Mouse (Mus musculus) common myeloid progenitor, adult 5-6 weeks (primary cell): Measurements from ENCODE around the gene Abr. TPM values are rescaled to one million over a fixed set of nuclear protein-coding genes. Genes with fewer than 3 reads are reported as not detected.

Source experiments
- ATAC-seq: replicated peaks from 2 replicates; pipeline ENCODE4 v1.8.0; 2016; ENCODE audit warnings: low read depth, mild to moderate bottlenecking, moderate TSS enrichment, inconsistent platforms; ENCODE audit not compliant: poor library complexity, severe bottlenecking
- total RNA-seq: library from RNA; stranded (forward); fragments of 200-1000, 187-1606 nt; gene quantifications from 2 replicates; pipeline ENCODE4 v1.2.3, GENCODE M21; 2017

Abr gene
- total RNA-seq, 1 experiment from 2014 or later = 32.9 TPM

DNA sequence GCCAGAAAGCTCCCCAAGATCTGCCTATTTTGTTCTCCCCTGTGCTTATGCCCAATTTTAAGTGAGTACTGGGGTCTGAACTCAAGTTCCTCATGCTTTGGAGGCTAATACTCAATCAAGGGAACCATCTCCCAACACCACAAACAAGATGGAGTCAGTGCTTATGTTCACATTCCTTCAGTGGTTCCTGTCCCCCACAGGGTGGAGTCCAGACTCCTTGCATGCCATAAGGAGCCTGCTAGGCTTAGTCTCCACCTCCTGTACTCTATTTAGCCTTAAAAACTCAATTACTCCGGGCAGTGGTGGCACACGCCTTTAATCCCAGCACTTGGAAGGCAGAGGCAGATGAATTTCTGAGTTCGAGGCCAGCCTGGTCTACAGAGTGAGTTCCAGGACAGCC lies 2.8 kb upstream of the Abr start:
- ATAC-seq = no peak

DNA sequence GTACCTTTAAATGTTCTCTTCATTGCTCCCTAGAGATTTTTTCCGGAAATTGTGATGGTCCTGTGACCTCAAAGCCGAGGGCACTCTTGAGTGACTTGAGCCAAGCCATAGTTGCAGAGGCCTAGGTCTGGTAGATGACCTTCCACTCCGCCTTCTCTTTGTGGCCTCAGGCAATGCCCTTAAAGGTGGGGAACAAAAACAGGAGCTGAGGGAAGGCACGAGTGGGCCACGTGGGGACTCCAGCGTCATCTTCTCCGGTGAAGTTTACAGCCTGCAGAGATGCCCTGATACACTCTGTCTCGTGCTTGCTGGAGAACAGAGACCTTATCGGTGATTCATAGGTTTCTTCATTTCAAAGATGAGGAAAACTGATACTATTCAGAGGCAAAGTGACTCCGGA lies 2.0 kb upstream of the Abr start:
- ATAC-seq = no peak

DNA sequence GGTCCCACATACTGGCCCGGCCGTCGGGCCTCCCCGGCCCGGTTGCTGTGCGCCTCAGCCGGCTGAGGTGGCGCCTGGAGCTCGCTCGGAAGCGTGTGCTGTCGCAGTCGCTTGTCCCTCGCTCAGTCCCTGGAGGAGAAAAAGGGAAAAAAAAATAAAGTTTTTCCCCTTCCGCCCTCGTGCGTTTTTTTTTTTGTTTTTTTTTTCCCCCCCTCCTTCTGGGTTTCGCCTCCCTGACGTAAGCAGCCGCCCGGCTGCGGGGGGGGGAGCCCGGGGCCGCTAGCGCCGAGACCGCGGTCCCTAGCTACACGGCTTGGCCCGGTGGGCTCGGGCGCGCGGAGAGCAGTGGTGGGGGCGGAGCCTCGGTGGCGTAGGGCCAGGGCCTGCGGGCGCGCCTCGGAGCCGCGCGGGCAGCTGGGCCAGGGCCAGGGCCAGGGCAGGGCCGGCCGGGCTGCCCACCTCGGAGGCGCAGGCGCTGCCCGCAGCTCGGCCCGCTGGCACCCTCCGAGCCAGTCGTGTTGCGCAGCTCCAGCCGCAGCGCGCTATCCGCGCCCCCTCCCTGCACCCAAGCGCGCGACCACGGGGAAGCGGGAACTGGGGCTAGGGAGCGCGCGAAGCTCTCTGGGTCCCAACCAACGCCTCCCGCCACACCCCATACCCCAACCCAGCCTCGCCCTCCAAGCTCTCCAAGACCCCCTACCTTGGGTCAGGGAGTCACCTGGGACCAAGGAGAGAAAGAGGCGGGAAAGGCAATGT lies 1.3 kb upstream of the Abr start:
- peak; percentile 52; the same call in 1 of the 2 replicates for ATAC-seq

DNA sequence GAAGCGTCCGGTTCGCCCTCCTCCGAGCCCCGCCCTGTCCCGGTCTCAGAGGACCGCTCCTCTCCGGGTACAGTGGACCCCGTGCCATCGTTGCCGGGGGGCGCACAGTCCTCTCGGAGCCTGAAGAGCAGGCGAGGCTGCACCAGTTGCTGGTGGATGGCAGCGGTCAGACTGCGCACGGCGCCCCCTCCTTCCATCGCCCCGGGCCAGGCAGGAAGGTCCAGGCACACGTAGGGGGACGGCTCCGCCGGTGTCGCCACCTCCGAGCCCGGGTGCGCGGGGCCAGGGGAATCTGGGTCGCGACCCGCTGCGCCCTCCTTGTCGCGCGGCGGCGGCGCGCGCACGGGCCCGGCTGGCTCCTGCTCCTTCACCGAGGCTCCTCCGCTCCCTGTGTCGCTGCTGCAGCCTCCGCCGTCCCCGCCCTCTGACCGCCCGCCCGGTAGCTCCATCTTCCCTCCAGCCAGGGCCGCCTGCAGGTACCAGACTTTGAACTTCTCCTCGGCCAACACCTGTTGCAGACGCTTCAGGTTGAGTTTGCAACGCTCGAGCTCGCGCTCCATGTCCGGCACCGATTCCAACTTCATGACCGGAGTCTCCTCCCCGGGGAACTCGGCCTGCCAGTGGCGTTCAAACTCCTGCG lies 572 bp upstream of the Abr start:
- no peak for ATAC-seq

DNA sequence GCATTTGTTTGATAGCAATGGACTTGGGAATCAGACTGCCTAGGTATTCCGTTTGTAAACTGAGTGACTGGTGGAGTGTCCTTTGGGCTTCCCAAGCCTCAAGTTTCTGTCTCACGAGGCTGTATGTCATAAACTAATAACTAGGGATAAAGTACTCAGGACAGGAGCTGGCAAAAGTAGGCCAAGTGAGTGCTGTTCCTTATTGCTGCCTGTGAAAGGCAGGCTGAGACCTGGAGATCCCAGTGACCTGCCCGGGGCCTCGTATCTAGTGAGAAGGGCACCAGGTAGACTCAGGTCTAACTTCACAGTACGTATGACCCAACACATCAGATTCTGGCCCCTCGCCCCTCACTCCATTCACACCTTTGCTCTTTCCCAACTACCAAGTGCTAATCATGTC lies 4.0 kb downstream of the Abr start:
- no peak for ATAC-seq

DNA sequence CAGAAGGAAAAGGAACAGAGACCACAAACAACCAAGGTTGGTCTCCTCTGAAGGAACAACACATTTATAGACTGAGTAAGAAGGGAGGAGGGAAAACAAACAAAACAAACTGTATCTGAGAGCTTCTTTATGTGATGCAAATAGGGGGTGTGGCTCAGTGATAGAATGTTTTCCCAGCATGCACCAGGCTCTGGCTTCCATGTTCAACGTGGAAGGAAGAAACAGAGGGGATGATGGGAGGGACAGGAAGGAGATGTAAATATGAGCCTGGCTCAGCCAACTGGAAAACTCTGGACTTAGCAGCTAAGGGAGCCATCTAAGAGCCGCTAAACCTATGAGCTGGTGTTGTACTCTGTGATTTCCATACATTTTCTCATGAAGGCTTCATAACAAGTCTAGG lies 7.9 kb downstream of the Abr start:
- no peak for ATAC-seq

DNA sequence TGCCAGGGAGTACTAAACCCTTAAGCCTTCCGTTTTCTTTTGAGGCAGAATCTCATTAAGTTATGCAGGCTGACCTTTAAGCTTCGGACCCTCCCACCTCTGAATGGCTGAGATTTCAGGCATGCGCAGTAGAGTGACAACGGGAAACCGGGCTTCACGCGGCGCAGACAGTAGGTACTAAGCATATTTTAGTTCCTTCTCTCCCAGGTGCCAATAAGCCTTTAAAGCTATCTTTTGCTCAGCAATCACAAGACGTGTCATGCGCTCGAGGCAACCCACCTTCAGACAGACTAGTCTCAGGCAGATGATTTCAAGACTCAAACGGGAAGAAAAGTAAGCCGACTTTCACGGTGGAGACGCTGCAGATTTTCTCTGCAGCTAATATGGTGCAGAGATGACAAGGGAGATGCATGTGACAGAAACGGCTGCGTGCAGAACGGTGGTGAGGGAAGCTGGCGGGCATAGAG lies 9.4 kb downstream of the Abr start:
- 0 out of 2 replicates have a peak, but pooled peaks have one; percentile 52 for ATAC-seq

DNA sequence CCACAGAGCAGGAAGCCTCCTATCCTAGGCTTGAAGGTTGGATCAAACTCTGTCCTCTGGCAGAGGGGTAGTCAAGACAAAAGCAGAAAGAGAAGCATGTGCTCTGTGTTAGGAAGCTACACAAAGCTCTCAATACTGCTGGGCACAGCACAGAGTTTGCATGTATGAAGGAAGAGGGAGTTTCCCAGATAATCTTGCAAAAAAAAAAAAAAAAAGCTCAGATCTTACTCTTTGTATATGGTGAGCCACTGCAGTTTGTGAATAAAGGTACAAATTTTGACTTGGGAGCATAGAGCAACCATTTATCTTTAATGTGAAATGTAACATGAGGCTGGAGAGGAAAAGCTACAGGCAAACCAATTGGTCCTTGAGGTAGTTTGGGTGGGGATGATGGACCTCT lies 11.2 kb downstream of the Abr start:
- no peak for ATAC-seq

DNA sequence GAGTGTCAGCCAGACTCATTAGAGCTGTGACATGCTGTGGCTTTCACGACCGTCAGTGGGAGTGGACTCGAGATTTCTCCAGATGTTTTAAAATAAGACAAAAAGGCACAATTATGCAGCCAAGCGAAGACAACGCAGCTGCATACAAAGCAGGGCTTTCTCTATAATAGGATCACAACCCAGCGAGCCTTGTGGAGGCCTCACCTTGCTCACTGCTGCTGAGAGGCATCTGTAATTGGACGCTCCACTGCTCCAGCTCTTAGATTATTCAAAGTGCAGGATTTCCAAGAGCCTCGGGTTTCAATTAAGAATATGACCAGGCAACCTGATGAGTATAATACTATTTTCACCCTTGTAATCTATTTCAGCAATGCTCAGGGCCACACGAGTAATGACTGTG lies 15.6 kb downstream of the Abr start:
- ATAC-seq = no peak

DNA sequence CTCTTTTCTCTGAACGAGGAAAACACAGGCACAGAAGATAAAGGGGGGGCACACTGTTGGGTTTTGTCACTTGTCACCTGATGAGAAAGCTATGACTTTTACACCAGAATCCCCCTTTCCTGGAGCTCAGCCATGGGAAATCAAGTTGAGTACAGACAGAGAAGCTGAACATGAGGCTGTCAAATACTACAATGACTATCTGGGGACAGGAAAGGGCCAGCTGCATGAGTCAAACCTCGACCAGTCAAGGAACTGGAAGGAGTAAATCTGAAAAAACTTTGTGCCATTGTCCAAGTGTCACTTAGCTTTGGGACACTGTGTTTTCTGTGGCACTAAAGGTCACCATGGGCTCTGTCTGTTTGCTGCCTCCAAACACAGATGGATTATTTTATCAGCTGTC lies 22.9 kb downstream of the Abr start:
- no peak for ATAC-seq

DNA sequence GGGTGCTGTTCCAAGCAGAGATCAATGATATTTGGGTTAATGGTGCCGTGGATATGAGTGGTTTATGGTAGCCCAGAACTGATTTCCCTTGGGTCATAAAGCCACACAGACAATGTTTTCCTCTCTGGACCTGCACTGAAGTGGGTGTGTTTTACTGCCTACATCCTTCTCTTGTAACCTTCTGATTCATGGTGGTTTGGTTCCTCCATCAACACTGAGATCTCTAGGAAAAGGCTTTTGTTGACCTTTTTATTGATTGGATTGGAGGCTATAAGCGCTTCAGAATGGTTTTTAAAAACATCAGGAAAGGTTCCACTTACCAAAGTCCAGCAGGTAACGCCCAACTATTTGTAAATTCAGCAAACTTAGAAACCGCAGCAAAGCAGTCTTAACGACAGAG lies 23.4 kb downstream of the Abr start:
- no peak for ATAC-seq

DNA sequence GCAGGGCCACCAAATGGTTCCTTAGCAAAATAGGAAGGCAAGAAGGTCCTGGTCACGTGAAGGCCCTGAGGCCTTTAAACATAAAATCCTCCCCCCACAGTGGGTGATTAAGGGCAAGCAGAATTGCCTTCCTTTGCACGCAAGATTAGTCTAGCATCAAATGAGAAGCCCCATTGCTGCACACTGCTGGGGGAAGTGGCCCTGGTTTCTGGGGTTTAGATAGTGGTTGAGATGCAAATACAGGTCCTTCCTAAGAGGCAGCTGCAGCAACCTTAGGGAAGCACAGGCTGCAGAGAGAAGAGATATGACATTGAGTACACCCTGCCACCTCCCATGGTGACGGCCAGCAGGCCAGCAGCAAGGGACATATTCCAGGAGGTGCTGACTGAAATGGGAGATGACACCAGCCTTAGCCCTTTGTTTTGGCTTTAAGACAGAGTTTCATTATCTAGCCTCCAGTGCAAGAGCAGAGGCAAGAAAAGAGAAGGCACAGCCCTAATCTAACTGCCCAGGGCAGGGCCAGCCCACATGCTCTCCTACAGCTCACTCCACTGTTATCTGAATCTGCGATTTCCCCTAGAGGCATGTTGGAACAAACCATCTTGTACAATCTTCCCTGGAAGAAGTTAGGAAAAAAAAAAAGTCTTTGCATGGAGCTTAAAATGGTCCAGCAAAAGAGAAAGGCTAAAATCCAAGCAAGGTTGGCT lies 28.3 kb downstream of the Abr start:
- peak; percentile 89 for ATAC-seq

DNA sequence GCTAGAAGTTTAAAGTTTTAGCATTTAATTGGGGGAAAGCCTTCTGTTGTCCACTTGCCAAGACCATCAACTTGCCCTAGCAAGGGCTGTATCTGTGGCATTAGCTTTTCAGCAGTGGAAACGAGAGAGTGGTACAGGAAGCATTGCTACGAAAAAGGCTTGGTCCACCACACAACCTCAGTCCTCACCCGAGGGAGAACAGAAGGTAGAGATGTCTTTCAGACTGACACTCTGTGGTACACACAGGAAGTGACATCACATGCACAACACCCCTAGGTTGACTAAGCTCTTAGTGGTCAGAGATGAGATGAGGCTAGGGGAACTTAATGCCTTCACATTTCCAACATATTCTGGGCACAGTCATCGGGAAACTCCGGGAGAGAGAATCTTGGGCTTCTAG lies 32.4 kb downstream of the Abr start:
- 0 out of 2 replicates have a peak, but pooled peaks have one; percentile 7 for ATAC-seq

DNA sequence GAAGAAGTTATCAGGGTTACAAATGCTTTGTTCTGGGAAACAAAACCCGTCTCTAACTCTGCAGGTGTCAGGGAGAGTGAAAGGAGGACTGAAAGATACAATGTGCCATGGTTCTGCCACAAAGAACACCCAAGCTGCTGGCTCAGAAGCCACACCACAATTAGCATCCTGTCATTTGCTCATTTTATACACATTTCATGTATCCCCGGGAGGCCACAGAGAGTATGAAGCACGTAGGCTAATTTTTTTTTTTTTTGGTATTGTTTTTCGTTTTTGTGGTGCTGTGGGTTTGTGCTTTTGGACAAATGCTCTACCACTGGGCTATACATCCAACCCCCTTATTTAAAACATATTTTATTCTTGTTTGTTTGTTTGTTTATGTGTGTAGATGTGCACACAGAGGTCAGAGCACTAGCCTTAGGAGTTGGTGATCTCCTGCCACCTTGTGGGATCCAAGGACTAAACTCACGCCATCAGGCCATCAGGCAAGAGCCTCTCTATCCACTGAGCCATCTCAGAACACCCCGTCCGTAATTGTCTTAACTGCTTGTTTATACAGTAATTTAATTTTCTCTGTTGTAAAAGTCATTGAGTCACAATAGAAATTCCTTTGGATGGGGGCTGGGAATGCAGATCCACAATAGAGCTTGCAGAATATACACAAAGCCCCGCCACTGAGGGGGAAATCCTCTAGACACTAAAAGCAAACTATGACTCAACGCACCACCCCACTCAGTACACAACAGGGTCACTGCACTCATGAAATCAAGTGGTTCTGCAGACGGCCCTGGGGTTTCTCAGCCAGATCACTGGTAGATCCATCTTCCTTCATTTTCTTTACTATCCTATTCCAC lies 33.3 kb downstream of the Abr start:
- ATAC-seq = no peak

DNA sequence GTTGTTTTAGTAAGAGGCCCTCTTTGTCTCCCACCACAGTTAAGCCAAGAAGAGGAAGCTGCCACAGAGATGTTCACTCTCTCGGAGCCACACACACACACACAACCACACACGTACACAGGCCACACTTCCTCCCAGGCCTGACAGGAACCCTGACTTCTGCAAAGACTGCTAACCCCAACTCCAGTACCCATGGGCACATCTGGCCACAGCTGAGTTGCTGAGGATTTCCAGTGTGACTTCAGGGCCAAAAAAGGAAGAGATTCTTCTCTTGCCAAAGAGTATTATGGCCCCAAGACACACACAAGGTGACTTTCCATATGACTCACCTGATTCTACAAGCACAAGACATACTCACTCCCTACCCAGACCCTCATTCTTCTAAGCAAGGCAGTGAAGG lies 34.1 kb downstream of the Abr start:
- peak; percentile 87 for ATAC-seq

DNA sequence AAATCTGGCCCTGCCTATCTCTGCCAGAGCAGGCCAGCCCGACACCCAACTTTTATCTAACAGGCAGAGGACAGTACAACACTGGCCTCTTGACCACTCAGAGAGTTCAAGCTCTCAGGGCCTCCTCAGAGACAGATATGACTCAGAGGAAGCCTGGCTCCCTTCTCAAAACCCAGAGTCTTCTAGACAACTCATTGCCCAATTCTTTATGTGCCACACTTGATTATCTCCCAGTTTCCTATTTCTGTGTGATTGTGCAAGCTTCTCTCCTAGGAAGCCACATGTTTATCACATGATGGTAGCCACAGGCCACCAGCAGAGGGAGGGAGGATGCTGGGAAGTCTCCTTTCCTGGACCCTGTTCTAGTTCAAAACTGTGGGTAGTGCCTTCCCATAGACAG lies 34.8 kb downstream of the Abr start:
- peak; percentile 75 for ATAC-seq

DNA sequence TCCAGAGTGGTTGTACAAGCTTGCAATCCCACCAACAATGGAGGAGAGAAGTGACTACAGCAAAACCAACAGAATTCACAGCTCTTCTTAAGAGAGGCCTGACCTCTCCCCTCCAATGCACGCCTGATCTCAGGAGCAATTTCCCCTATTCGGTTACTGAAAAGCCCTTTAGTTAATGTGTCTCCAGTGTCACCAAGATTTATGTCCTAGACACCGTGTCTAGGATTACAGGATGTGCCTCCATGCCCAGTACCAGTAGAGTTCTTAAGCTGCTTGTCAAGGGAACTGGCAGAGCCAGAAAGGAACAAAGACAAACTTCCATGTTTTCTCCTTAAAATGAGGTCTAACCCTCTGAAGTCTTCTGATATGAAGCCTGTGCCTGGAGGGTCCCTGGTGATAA lies 36.0 kb downstream of the Abr start:
- ATAC-seq = no peak

DNA sequence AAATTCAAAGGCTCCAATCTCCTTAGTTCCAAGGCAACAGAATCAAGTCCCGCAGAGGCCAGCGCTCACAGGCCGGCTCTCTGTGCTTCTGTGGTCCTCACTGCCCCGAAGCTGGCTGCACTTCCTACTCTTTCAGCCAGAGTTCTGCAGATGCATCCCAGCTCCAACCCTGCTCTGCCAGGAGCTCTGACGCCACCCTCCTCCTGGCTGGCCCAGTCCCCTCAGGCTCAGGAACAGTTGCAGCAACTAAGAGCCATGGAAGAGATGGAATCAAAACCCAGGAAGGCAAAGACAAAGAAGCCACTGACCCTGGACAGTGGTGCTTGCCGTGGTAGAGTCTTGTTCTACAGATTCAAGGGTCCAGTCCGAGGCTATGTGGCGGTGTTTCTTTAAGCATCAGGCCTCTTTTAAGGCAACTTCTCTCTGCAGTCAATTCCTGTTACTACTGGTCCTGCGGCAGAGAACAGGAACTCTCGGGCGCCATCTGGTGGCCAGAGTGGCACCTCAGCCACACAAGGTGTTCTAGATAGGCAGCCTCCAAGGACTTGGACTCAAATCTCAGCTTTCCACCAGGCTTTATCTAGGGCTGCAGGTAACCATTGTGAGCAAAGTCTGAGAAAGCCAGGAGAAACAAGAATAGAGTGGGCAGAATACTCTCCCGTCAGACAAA lies 44.4 kb downstream of the Abr start:
- ATAC-seq = peak; percentile 96

DNA sequence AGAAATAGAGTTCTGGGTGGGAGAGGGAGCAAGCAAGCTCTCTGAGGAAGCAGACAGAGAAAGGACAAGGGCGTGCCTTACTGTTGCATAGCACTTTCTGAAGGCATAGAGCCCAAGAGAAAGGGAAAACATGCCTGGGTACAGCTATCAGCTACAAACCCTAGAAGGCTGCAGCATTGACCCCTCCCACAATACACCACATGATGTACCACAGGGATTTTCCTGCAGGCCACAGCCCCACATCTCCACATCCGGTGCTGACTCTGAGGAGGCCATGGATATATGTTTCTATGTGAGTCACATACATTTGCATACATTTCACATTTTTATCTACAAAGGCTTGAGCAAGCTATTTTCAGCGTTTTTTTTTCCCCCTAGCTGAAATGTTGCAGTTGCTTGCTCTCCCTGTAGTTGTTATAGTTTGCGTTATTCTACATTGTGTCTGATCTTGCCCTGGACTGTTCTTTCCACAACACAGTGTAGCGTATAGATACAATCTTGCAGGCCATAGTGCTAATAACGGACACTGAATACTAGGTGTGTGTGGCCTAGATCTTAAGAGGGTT lies 49.2 kb downstream of the Abr start:
- ATAC-seq = no peak

DNA sequence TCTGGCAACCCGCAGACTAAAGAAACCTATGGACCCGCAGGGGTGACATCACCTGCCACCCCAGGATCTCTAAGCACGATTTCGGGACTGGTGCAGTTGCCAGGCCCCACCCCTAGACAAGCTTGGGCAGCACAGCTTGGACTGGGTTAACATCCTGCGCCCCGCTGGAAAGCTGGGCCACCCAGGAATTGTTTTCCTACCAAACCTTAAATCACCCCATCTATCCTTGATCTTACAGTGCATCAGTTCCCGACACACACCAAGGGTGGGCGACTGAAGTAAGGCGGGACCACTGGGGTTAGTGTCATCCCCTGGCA lies 50.5 kb downstream of the Abr start:
- peak; percentile 18; the same call in 1 of the 2 replicates for ATAC-seq
